Mouse (Mus musculus) limb, embryonic 15.5 days (tissue): ENCODE results near the gene Pla2g15. TPM values are rescaled to one million over a fixed set of nuclear protein-coding genes. Genes with fewer than 3 reads are reported as not detected.
"Not testable (repeated sequence)": the region's sequence is repeated elsewhere in the genome, so short reads cannot be mapped to it uniquely, and the experiment has no call there.

Experiments used
- ATAC-seq: fragments of 200-750 bp; cut with Nextera tagmentation; 2 replicates; pipeline ENCODE4 v1.8.0; 2017; ENCODE audit warnings: low read depth, moderate TSS enrichment; ENCODE audit not compliant: insufficient number of reproducible peaks, low FRiP score, low TSS enrichment
- H3K27ac ChIP-seq: fragments of 300-500 bp; sonication (generic); 2 replicates; pipeline ENCODE4 v1.5.1; 2015; ENCODE audit warnings: moderate library complexity, mild to moderate bottlenecking, inconsistent platforms
- H3K27me3 ChIP-seq: fragments of 300-500 bp; sonication (generic); 2 replicates; pipeline ENCODE4 v1.6.1; 2015; ENCODE audit warnings: inconsistent platforms
- H3K36me3 ChIP-seq: fragments of 300-500 bp; sonication (generic); 2 replicates; pipeline ENCODE4 v1.6.1; 2015; ENCODE audit warnings: inconsistent platforms
- H3K4me1 ChIP-seq: fragments of 300-500 bp; sonication (generic); 2 replicates; pipeline ENCODE4 v1.6.1; 2015; ENCODE audit warnings: inconsistent platforms
- H3K4me2 ChIP-seq: fragments of 300-500 bp; sonication (generic); 2 replicates; pipeline ENCODE4 v1.6.1; 2015; ENCODE audit warnings: mild to moderate bottlenecking, inconsistent platforms
- H3K4me3 ChIP-seq: fragments of 300-500 bp; sonication (generic); 2 replicates; pipeline ENCODE4 v1.5.1; 2015; ENCODE audit warnings: mild to moderate bottlenecking, inconsistent platforms
- H3K9ac ChIP-seq: fragments of 300-500 bp; sonication (generic); 2 replicates; pipeline ENCODE4 v1.6.1; 2015; ENCODE audit warnings: inconsistent platforms
- H3K9me3 ChIP-seq: fragments of 300-500 bp; sonication (generic); 2 replicates; pipeline ENCODE4 v1.6.1; 2016; ENCODE audit warnings: inconsistent platforms
- WGBS: fragments of 180-500 bp; shearing (Covaris S2); methylation state at CpG from one replicate; pipeline ENCODE4 v1.1.7; 2015; 5-methylcytosine and 5-hydroxymethylcytosine counted together
- polyA plus RNA-seq: library from polyadenylated mRNA; unstranded; fragments of >200 nt; fragmentation: Nextera tagmentation; extraction: Ambion mirVana; gene quantifications from 2 replicates; pipeline ENCODE4 v1.2.1, GENCODE M21; 2015

Pla2g15 gene
- polyA plus RNA-seq, 1 experiment from 2014 or later: 19.9 TPM

DNA sequence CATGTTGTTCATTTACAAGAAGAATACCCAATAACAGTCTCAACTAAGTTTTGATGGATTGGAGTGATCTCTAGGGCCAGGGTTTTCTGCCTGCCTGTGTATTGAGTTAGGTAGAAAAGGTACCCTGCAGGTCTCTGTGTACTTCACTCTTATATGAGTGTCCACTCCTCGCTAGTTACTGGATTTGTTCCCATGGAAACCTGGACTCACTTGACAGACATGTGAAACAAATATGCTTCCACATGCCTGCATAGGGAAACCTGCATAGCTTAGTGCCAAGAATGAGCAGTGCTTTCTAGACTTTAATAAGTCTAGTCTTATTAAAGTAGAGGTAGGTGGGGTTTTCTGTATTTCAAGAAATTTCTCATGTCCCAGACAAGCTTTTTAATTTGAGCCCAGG lies 26.7 kb downstream of the Pla2g15 start:
- WGBS: 11% methylated on average over 1 of the region's 1 CpGs
- H3K9ac ChIP-seq: no peak overlapping the region

DNA sequence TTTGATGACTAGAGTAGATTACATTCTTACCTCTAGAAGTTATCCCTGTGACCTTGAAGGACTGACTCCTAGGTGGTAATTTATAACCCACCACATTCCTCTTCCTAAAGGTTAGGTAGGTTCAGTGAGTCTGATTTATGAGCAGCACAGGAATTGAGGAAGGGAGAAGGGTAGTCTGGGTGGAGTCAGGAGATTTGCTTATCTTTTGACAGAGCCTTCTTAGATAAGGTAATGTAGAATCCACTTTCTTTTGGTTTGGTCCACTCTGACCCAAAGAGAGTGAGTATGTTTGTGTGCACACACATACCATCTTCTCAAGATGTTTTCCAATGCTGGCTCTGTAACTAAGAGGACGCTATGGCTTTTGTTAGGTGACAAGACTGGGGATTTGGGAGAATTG lies 27.4 kb downstream of the Pla2g15 start:
- Histone ChIP-seq H3K27ac (no peak overlapping the region), H3K36me3 (0 out of 2 replicates have a peak, but pooled peaks cover 16% of the 10 kb centered on the region), H3K4me1 (peaks cover 15% of the 10 kb centered on the region), H3K4me3 (no peak overlapping the region), H3K9ac (no peak overlapping the region), H3K4me2 (no peak overlapping the region), H3K27me3 (no peaks in the 10 kb centered on the region), H3K9me3 (no peaks in the 10 kb centered on the region)
- ATAC-seq: no peak
- 62% methylated on average over 1 of the region's 1 CpGs for WGBS

More for the DNA sequence above, 26.7 kb downstream of the Pla2g15 start:
- no peak for ATAC-seq
- H3K27ac ChIP-seq: 0 out of 2 replicates have a peak overlapping the region, but pooled peaks have one; percentile 27
- no peak overlapping the region for H3K4me2 ChIP-seq
- no peaks in the 10 kb centered on the region for H3K27me3 ChIP-seq
- H3K36me3 ChIP-seq: 0 out of 2 replicates have a peak, but pooled peaks cover 10% of the 10 kb centered on the region
- no peak overlapping the region for H3K4me3 ChIP-seq
- H3K9me3 ChIP-seq: no peaks in the 10 kb centered on the region
- H3K4me1 ChIP-seq: peaks cover 15% of the 10 kb centered on the region

DNA sequence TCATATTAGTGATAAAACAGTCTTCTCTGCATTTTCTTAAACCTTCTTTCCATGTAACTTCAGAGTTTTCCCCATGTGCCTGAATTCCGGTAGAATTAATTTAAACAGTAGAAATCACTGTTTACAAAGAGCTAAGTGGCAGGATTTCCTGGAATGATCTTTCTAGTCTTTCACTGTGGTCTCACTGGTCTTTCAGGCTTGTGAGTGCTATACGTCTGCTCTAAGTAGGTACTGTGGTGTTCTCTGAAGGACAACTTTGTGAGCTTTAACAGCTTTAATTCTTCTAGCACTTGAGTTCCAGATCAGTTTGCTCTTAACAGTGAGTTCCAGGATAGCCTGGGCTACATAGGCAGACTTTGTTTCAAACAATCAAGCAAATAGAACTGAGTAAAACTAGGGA lies 28.2 kb downstream of the Pla2g15 start:
- Histone ChIP-seq H3K4me3 (no peak overlapping the region), H3K9me3 (no peaks in the 10 kb centered on the region), H3K9ac (no peak overlapping the region), H3K27ac (no peak overlapping the region), H3K4me2 (no peak overlapping the region), H3K4me1 (peaks cover 15% of the 10 kb centered on the region), H3K27me3 (no peaks in the 10 kb centered on the region), H3K36me3 (0 out of 2 replicates have a peak, but pooled peaks cover 19% of the 10 kb centered on the region)
- 69% methylated on average over 2 of the region's 2 CpGs for WGBS
- no peak for ATAC-seq

DNA sequence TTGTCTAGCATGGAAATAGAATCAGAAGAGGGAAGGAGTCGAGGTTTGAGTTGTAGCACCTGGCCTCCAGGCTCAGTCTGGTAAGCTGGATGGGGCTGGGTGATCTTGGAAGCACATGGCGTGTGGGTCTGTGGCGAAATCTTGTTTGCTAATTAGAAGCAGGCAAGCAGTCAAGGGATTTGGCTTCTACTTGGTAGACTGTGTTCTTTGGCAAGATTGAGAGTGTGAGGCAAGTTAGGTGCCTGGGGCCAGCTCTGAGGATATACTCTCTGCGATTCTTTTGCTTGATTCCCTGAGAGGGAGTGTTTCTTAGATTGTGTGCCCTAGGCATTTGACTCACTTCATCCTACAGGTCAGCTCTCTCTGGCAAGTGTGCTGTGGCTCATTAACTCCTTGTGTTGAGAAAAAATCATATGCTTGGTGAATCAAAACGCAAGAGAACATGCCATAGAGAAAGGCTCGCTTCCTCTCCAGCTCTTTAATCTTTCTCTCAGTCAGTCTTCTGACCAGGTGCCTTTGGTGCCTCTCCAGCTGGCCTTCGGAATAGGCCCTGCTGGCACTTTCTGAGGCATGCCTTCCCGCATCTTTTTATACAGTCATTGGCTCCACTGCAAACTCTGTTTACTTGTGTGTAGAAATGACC lies 35.5 kb downstream of the Pla2g15 start:
- peak overlapping the region; percentile 1; the same call in 1 of the 2 replicates for H3K27ac ChIP-seq
- no peaks in the 10 kb centered on the region for H3K27me3 ChIP-seq
- H3K9me3 ChIP-seq: no peaks in the 10 kb centered on the region
- H3K36me3 ChIP-seq: peaks cover 26% of the 10 kb centered on the region
- 0 out of 2 replicates have a peak, but pooled peaks cover 3% of the 10 kb centered on the region for H3K4me1 ChIP-seq
- no peak overlapping the region for H3K4me2 ChIP-seq
- ATAC-seq: 0 out of 2 replicates have a peak, but pooled peaks have one; percentile 40
- H3K9ac ChIP-seq: no peak overlapping the region
- WGBS: 58% methylated on average over 8 of the region's 8 CpGs
- H3K4me3 ChIP-seq: no peak overlapping the region

DNA sequence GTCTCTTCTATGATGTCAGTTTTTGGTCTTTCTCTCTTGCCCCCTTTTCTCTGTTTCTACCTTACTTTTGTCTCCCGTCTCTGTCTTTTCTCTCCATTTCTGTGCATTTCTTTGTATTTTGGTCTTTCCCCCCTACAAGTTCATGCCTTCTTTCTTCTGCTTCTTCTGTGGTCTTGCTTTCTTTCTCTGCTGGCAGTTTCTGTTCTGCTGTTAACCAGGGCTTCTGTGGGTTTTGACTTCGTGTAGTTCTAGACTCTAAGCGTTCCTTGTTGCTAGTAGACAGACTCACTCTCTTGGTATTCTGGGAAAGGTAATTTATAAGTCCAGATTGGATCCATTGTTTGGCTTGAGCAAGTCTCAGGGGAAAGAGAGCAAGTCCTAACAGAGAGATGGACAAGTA lies 36.2 kb downstream of the Pla2g15 start:
- H3K4me2 ChIP-seq: no peak overlapping the region
- no peak overlapping the region for H3K4me3 ChIP-seq
- no peak for ATAC-seq
- 0 out of 2 replicates have a peak, but pooled peaks cover 3% of the 10 kb centered on the region for H3K4me1 ChIP-seq
- 92% methylated on average over 3 of the region's 3 CpGs for WGBS
- H3K27me3 ChIP-seq: no peaks in the 10 kb centered on the region
- H3K9ac ChIP-seq: no peak overlapping the region
- no peaks in the 10 kb centered on the region for H3K9me3 ChIP-seq
- peaks cover 29% of the 10 kb centered on the region for H3K36me3 ChIP-seq
- H3K27ac ChIP-seq: 0 out of 2 replicates have a peak overlapping the region, but pooled peaks have one; percentile 1

DNA sequence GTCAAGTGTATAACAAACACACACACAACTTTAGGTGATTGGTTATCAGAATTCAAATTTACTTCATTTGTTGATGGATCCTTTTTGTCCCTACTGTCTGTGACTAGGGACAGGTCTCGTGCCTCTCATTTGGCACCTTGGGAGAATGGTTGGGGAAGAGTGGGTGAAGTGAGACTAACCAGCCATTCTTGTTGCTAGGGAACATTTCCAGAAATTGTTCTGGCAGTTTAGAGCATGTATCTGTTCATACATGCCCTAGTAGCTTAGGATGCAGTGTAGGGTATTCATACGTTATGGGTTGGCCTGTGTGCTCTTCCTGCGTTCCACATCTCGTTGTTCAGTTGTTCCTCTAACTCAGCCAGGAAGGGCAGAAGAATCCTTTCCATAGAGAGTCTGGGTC lies 39.0 kb downstream of the Pla2g15 start:
- Histone ChIP-seq H3K4me2 (no peak overlapping the region), H3K4me1 (0 out of 2 replicates have a peak, but pooled peaks cover 3% of the 10 kb centered on the region), H3K27me3 (no peaks in the 10 kb centered on the region), H3K27ac (no peak overlapping the region), H3K4me3 (no peak overlapping the region), H3K36me3 (peaks cover 41% of the 10 kb centered on the region), H3K9me3 (no peaks in the 10 kb centered on the region), H3K9ac (no peak overlapping the region)
- 83% methylated on average over 4 of the region's 4 CpGs for WGBS
- ATAC-seq: no peak

DNA sequence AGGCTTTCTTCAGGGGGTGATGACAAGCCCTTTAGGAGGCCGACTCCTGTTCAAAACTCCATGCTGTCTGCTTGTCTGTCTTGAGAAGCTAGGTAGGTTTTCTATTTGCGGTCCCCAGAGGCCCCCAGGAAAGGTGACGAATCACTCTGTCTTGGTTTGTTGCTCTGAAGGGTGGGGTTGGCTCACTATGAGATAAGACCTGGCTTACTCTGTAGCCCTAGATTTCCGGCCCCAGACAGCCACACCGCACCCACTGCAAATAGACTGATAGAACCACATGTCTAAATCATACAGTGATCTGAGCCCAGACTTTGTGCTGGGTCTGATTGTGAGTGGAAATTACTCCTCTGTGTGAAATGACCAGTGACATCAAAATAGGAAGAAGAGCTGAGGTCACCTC lies 41.4 kb downstream of the Pla2g15 start:
- no peak for ATAC-seq
- Histone ChIP-seq H3K9ac (no peak overlapping the region), H3K27me3 (no peaks in the 10 kb centered on the region), H3K9me3 (no peaks in the 10 kb centered on the region), H3K27ac (no peak overlapping the region), H3K4me1 (no peaks in the 10 kb centered on the region), H3K4me2 (no peak overlapping the region), H3K36me3 (peaks cover 66% of the 10 kb centered on the region), H3K4me3 (no peak overlapping the region)
- 84% methylated on average over 5 of the region's 5 CpGs for WGBS

DNA sequence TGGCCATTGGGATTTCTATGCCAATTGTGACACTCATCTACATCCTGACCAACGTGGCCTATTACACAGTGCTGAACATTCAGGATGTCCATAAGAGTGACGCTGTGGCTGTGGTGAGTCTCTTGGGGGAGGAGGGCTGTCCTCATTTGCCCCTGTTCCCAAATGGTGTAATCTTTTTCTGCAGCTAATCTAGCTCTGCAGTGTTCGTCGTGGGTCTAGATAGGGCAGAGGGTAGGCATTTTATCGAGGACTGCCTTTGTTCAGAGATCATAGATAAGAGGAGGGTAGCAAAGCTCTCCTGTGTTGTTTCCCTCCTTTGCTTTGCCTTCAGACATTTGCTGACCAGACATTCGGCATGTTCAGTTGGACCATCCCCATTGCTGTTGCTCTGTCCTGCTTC lies 43.0 kb downstream of the Pla2g15 start:
- H3K27ac ChIP-seq: no peak overlapping the region
- H3K4me3 ChIP-seq: no peak overlapping the region
- H3K36me3 ChIP-seq: peaks cover 68% of the 10 kb centered on the region
- no peaks in the 10 kb centered on the region for H3K27me3 ChIP-seq
- no peaks in the 10 kb centered on the region for H3K4me1 ChIP-seq
- no peak overlapping the region for H3K4me2 ChIP-seq
- ATAC-seq: no peak
- H3K9ac ChIP-seq: no peak overlapping the region
- 88% methylated on average over 6 of the region's 6 CpGs for WGBS
- no peaks in the 10 kb centered on the region for H3K9me3 ChIP-seq

DNA sequence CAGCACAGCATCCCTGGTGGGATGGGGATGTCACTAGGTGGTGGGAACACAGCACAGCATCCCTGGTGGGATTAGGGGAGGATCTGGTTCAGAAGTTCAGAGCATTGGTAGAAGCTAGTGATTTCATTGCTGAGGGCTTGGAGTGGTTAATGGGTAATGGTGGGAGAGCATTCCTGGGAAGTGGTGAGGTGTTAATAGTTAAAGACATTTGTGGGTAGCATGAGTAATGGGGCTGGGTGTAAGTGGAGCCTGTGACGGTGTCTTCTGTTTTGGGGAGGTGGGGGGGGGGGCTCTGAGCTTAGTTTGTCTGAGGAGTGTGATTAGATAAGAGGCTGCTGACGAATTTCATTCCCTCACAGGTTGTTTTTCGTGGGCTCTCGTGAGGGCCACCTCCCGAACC lies 43.9 kb downstream of the Pla2g15 start:
- H3K4me2 ChIP-seq: no peak overlapping the region
- WGBS: 85% methylated on average over 5 of the region's 5 CpGs
- no peak for ATAC-seq
- no peaks in the 10 kb centered on the region for H3K4me1 ChIP-seq
- H3K27ac ChIP-seq: no peak overlapping the region
- no peaks in the 10 kb centered on the region for H3K27me3 ChIP-seq
- peaks cover 72% of the 10 kb centered on the region for H3K36me3 ChIP-seq
- no peak overlapping the region for H3K4me3 ChIP-seq
- H3K9ac ChIP-seq: no peak overlapping the region
- H3K9me3 ChIP-seq: no peaks in the 10 kb centered on the region

DNA sequence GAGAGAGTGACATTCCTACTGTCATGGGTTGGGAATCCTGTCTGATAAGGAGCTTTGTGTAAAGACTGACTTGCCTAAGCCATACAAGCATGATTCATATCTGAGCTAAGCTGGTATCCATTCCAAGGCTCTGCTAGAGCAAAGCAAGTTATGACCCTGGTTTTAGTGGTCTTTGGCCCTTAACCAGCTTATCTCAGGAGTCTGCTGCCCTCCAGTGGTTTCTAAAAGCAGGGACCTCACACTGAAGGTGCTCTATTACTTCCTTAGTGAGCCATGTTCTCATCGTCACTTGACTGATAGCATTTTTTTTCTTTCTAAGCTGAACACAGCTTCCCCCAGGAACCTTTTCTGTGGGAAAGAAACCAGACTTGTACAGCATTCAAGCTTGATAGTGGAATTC lies 48.5 kb downstream of the Pla2g15 start:
- Histone ChIP-seq H3K27me3 (no peaks in the 10 kb centered on the region), H3K4me2 (no peak overlapping the region), H3K36me3 (peaks cover 88% of the 10 kb centered on the region), H3K9ac (no peak overlapping the region), H3K9me3 (no peaks in the 10 kb centered on the region), H3K4me3 (no peak overlapping the region), H3K4me1 (no peaks in the 10 kb centered on the region), H3K27ac (no peak overlapping the region)
- no peak for ATAC-seq
- 14% methylated on average over 1 of the region's 1 CpGs for WGBS

DNA sequence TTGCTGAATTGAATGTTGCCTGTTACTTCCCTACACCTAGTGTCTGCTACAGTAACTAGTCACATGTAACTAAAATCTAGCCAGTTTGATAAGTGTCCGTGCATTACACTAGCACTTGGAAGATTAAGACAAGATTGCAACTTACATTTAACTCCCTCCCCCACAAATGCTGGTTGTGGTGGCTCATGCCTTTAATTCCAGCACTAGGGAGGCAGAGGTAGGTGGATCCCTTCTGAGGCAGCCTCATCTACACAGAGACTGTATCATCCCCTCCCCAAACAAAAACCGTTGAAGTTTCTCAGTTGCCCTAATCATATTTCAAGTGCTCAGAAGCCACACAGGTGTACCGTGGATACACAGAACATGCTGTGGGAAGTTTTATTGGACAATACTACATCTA lies 49.4 kb downstream of the Pla2g15 start:
- H3K4me3 ChIP-seq, H3K4me2 ChIP-seq, H3K27ac ChIP-seq, H3K9me3 ChIP-seq, H3K4me1 ChIP-seq, H3K27me3 ChIP-seq, H3K9ac ChIP-seq, ATAC-seq: not testable (repeated sequence)
- peaks cover 86% of the 10 kb centered on the region for H3K36me3 ChIP-seq
- 82% methylated on average over 3 of the region's 3 CpGs for WGBS

DNA sequence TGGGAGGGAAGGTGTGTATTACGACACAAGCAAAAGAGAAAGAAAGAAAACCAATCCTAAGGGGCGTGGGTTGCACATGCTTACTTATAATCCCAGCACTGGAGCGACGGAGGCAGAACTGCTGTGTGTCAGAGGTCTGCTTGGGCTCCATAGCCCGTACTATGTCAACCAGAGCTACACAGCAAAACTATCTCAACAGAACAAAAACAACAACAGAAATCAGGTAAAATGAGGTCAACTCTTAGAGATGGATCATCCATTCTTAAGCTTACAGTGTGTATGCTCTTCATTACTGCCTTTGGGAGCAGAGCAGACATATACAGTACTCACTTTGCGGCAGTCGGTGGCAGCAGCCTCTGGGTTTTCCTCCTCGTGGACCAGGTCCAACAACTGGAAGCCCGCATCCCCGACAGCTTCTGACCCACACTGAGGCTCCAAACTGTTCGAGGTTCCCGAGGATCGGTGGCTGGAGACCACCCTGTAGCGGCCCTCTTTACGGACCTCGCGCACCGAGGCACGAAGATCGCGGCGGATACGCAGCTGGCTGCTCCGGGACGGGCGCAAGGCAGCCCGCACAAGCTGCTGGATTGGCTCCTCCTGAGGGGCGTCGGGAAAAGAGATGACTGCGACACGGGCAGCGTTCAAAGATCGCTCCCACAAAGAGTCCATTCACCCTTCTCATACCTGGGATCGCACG lies 60.0 kb downstream of the Pla2g15 start:
- H3K36me3 ChIP-seq: peaks cover 40% of the 10 kb centered on the region

More for the DNA sequence above, 60.0 kb downstream of the Pla2g15 start:
- Histone ChIP-seq H3K27me3 (no peaks in the 10 kb centered on the region), H3K27ac (peak overlapping the region; percentile 91), H3K4me1 (peaks cover 14% of the 10 kb centered on the region; the same call in 1 of the 2 replicates), H3K4me3 (peak overlapping the region; percentile 59), H3K9ac (peak overlapping the region; percentile 71), H3K9me3 (no peaks in the 10 kb centered on the region), H3K4me2 (peak overlapping the region; percentile 63)
- ATAC-seq: peak; percentile 28; the same call in 1 of the 2 replicates
- WGBS: under 1% methylated on average over 35 of the region's 35 CpGs
